Mouse (Mus musculus): ENCODE measurements around the gene Lyrm9.

GRCm38 (mm10) chr11:78804551-78804950, 21.8 kb upstream of the Lyrm9 start:
- TF ChIP-seq CTCF (IDR thresholded peaks at IDR 0.05; ENCODE audit: extremely low read depth, insufficient read depth, insufficient read length, insufficient replicate concordance) (no peak), POLR2A (IDR thresholded peaks at IDR 0.05; ENCODE audit: low read depth, low read length) (no peak)

Measured in spleen, adult 2 months (tissue).